Mouse (Mus musculus) frontal cortex, postnatal 25 days (tissue): Measurements from ENCODE around the gene Olfr1283.
"Not testable (repeated sequence)": the region's sequence is repeated elsewhere in the genome, so short reads cannot be mapped to it uniquely, and the experiment has no call there.

Experiments
- DNase-seq, 2 experiments: peaks; one replicate each; pipeline ENCODE4 v3.0.0; 2022; ENCODE audit warnings: low spot score in 2 of 2

Gene Olfr1283

DNA sequence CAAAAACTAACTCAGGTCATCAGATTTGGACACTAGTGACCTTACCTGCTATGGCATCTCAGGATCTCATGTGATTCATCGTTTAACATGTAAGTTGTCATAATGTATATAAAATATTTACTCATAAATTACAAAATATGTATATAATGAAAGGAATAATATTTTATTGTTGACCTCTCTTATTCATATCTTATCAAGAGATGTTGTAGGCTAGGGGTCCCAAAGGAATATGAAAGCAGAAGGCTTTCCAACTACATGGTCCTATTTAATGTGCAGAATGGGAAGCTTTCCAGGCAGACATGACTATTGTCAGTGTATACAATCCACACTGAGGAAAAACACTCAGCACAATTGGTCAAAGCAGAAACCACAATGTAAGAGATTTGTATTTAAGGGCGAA lies at the start of gene Olfr1283:
TSS of gene Olfr1283 (plus strand) at position 301 of the 400 bp plus-strand sequence.
- DNase-seq = no peak

DNA sequence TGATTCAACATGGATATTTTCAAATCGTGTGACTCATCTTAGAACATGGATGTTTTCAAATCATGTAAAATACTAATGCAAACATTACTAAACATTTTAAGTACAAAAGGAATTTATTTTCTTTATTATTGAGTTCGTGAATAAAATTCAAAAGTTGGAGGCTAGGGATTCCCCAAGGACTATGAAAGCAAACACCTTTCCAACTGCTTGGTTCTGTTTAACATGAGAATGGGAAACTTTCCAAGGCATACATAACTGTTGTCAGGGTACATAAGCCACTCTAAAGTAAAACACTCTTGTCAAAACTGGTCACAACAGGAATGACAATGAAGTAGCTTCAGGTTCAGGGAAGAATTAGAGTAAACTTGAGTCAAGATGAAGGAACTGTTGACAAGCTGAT lies 40.4 kb upstream of the Olfr1283 start, which contains the start of gene Olfr1281:
TSS of gene Olfr1281 (plus strand) at position 301 of the 400 bp plus-strand sequence.
- DNase-seq = no peak

DNA sequence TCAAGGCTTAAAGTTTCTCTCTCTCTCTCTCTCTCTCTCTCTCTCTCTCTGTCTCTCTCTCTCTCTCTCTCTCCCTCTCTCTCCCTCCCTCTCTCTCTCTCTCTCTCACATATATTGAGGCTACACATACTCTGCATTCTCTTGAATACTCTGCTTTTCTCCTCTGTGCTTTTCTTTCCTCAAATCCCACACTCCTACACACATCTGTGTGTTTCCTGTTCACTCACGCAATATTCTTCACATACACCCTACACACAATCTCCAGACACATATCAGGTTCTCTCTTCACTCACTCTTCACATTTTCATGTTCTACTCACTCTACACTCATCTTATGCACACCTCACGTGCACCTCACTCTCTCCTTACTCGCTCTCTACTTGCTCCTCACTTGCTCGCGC lies 32.9 kb upstream of the Olfr1283 start:
- DNase-seq = not testable (repeated sequence)

DNA sequence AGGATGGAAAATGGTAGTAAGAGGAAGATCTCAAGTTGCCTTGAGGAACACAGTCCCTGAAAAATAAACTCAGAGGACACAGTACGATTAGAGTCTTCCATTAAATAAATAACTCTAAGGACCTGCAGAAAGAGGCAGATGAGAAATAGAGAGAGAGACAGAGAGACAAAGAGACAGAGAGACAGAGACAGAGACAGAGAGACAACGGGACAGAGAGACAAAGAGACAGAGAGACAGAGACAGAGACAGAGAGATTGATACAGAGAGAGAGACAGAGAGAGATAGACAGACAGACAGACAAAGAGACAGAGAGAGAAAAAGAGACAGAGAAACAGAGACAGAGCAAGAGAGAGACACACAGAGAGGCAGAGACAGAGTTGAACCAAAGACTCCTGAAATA lies 30.6 kb upstream of the Olfr1283 start, which contains the start of gene Olfr1282:
TSS of gene Olfr1282 (minus strand) at position 101 of the 400 bp plus-strand sequence.
- no peak for DNase-seq

DNA sequence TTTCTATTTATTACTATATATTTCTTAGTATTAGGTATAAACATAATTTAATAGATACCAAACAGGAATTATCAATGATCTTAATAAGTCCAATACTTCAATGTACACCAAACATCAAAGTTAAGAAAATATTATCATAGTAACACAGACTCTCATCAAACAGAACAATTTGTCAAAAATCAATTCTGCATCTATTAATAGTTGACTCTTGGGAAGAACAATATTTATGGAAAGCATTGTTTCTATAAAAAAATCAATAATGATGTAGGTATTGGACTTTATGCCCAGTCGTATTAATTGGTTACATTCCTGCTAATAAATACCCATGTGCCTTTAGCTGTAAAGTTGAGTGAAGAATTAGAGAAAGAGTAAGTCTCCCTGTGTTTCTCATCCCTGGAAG lies 8.6 kb downstream of the Olfr1283 start, which contains the start of gene Olfr1284:
TSS of gene Olfr1284 (plus strand) at position 301 of the 400 bp plus-strand sequence.
- no peak for DNase-seq
